Mouse (Mus musculus) liver, adult (tissue): ENCODE data around the gene Bcl11a.

Experiments used
- GATA4 ChIP-seq: IDR thresholded peaks from 2 replicates; pipeline ENCODE4 v1.6.1; 2014; ENCODE audit warnings: mild to moderate bottlenecking, low read length; ENCODE audit not compliant: insufficient replicate concordance

The Bcl11a gene

DNA sequence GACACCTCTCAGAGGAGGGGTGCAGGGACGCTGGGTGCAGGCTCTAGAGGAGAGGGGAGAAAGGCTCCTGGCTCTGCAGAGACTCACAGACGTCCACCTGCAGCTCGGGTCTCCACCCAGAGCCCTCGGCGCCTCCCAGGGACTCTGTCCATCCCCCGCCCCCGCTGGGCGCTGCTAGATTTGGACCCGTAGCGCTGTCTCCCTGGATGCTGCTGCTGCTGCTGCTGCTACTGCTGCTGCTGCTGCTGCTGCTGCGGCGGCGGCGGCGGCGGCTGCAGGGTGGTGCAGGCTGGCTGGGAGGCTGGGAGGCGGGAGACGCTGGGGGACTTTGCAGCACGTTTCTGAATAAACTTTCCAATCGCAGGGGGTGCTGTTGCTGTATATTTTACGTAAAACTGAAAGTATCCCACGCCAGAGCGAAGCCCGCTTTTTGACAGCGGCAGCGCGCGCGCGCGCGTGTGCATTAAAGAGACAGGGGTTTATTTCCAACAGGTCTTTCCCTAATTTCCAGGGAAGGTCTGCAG is 1.7 kb upstream of the Bcl11a start:
- TF ChIP-seq GATA4 = no peak

DNA sequence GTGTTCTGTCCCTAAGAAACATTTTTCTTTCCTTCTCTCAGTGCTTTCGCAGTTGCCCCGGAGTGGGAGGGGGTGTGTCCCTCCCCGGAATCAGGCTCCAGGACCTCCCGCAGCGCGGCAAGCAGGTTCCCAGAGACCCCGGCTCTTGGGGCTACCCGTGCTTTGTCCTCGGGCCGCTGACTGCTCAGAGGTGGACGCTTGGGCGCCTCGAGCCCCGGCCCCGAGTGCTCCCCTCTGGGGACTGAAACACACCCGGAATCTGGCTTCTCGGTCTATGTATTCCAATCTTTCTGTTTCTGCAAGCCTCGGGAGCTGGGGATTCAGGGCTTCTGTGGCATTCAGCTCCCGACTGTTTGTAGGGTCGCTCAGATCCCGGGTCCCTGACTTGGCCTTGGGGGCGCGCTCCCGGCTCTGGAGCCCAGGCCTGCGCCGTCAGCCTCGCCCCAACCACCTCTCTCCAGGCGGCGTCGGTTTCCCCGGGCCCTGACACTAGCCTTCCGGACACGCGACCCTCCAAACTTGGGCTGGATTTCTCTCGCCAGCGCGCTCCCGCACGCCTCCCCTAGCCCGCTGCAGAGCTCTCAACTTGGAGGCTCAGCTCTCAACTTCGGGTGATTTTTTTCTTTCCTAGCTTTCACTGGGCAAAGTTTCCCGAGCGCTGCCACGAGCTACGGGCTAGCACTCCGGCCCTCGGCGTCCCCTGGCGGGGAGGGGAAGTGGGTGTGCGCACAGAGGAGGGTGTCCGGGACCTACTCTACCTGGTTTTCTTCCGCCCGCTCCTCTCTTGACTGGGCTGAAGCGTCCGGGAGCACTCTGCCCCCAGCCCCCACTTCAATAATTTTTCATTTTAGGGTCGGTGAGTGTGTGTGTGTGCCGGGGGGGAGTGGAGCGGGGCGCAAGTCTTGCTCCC is 780 bp upstream of the Bcl11a start:
- no peak for TF ChIP-seq GATA4

DNA sequence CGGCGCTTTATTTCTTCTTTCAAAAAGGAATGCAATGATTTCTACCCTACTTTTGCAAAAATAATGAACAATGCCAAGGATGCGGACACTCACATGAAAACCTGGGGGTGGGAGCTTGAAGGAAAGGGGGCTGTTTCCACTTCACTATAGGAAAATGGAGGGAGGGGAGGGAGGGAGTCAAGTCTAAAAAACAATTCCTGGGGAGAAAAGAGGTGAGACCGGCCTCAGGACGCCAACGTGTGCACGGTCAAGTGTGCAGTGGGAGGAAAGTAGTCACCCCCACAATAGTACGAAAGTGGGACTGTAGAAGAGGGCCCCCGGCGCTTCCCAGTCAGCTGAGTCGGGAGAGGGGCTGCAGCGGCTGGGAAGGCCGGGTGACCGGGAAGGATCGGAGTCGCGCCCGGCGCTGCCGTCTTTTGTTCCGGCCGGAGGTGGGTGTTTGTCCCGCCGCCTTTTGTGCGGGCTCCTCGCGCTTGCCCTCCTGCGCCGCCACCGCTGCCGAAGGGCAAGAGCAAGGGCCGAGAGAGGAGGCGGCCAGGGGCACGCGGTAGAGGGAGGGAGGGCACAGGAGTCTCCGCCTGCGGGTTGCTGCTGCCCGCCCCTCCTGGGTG is 955 bp downstream of the Bcl11a start:
- TF ChIP-seq GATA4 = no peak

DNA sequence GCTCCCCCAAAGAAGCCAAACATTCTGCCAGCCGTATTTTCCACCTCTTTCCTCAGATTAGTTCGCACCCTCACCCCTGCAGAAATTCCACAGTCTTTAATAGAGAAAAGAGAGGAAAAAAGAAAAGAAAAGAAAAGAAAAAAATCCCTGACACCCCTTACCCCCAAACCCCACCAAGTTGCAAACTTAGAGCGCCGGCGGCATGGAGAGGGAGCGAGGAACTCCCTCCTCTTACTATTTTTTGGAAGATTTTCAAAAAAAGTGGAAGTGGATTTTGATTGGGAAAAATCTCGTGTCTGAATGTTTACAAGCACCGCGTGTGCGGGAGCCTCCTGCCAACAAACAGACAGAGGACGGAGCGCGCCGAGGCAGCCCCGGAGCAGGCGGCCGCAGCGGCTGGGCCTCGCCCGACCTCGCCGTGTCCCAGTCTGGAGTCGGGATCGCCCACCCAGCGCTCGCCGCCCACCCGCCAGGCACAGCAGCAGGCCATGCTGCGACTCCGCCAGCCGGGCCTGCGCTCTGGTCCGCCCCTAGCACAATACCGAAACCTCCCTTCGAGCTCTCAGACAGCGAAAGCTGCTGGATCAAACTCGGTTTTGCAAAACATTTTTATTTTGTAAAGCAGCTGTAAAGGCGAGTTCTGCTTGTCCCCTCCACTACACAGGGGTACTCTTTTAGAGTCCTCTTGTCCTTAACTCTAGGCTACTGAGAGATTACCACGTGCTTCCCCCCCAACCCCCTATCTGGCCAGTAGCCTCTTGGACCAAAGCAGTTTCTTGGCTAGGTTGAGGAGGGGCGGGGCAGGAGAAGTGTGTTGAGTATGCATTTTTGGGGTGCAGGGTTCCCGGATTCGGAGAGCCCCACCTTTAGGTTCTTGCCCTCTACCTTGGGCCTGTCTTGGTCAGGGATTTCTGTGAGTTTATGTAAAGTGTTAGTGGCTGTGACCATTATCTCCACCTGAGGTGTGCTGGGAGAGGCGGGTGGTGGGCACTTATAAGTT is 1.8 kb downstream of the Bcl11a start:
- no peak for TF ChIP-seq GATA4

DNA sequence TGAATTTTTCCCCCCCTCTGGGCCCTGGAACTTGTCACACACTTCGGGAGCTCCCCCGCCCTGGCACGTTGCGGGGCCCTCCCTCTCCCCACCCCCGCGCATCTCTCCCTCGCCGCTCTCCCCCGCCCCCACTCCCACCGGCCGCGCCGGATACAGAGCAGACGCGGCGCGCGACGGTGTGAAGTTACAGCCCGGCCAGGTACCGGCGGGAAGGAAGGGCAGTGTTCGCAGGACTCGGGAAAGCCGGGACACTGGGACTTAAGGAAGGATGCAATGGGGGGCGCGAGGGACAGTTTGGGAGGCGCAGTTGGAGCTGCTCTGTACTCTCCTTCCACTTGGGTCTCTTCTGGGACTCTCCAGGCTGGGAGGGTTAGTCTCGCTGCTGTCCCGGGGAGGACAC is 2.7 kb downstream of the Bcl11a start:
- no peak for TF ChIP-seq GATA4

DNA sequence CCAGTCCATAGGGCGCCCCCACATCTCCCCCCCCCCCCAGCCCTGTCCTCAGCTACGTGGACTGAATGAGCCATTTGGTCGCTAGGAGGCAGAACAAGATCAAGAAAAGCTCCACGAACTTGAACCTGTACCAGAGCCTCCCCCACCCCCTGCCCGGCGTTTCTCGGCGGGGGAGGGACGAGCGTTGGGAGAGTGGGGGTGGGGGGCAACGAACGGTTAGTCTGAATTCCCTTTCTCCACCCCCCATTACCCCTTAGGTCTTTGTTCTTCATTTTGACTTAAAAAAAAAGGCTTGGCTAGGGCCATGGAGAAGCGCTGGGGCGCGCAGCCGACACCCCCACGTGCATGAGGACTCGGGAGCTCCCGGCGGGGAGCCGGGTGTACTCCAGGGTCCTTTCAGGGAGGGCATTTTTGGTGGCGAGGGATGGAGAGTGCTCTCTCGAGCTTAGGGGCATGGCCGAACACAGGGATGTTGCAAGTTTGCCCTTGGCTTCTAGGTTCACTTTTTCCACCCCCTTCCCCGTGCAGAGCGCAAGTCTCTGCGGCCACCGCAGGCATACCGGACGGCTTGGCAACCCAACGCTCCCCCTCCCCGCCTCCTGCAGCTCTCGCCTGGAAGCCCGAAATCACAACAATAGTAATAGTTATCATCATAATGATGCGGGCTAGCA is 3.3 kb downstream of the Bcl11a start:
- TF ChIP-seq GATA4 = no peak

DNA sequence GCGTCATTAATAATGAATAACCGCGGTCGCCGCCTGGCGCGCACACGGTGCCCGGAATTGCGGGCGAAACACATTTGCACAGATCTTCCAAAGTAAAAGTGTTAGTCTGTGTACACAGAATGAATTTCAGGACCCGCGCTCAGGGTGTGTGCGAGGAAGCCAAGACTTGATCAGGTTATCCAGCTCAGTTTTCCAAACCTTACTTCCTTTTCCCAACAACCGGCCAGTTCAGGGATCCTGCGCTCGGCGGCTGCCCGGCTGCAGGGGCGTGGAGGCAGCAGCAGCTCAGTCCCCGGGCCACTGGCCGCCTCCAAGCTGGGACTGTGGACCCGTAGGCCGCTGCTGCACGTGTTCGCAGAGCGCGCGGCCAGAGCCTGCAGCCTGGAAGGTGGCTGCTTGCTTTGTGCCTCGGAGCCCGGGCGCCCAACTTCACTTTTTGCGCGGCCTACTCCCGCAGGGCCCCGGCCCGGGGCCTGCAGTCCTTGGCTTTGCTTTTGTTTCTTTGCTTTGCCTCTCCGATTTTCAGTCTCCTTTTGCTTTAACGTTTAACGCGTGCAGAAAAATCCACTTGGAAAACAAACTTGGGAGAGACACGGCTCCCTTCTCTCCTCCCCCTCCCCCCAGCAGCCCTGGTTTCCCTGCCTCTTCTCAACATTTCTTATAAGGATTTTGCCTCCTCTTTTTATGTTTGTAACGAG is 4.0 kb downstream of the Bcl11a start:
- no peak for TF ChIP-seq GATA4

DNA sequence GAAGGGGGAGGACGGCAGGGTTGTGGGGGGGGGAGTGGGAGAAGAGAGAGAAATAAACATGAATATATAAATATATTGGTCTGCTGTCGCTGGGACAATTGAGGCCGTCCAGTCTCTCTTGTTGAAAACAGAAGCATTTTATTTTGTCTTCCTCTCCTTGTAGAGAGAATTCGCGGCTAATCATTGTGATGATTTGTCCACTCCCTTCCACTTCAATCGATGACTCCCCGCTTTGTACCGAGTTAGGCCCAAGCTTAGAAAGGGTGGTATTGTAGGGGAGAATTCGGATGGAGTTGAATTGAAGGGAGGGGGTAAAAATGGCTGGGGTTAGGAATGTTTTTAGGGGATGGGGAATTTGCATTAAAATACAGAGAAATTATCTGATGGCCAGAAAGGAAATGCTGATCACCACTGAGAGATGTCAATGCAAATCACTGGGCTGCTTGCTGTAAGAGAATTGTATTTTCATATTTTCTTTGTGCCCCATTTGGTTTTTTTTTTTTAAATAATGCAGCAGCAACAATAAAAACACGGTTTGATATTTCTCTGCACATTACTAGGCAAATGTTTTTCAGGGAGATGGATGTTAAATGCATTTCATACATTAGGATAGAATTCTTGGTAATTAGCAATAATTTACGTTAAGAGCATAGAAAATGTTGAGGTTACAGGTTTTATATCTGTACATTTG is 4.7 kb downstream of the Bcl11a start:
- no peak for TF ChIP-seq GATA4

DNA sequence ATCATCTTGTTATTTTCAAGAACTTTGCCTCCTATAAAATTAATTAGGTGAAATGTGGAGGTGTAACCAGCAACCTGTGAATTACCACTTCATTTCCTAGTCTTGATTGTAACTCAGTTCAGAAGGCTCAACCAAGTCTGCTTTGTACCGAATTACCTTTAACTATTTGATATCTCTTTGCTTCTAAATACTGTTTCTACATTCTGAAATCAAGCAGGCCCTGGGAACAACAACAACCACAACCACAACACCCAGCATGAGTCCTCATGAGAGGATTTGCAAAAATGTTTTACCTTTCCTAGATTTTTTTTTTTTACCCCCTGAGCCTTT is 5.2 kb downstream of the Bcl11a start:
- TF ChIP-seq GATA4 = no peak

DNA sequence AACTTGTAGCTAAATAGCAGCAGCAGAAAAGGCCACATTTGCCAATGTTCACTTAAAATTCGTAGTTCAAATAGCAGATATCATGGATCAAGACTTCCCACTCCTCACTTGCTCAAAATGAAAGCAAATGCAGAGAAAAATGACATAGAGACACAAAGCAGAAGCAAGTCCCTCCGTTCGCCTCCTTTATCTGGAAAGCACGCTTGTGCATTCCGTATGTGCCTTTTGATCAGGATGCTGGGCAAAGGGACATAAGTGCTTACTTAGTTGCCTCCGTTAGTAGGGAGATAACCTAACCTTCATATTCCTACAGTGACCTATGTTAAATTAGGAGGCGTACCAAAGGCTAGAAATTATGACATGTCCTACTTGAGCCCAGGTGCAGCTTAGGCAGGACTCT is 5.6 kb downstream of the Bcl11a start:
- TF ChIP-seq GATA4 = no peak

DNA sequence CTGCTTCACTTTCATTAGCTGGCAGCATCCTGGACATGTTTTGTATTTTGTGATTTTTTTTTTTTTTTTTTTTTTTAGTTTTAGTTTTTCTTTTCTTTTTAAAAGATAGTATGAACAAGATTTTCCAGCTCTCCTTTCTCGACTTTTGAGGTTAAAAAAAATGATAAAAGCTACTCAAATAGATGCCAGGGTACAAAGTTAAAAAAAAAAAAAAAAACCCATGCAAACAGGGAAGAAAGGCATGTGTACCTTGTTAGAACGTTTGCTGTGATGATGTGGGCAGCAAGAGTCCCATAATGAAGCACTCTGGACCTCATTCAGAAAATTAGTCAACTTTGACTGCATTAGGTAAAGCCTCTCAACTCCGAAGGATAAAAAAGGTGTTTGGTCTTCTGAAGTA is 6.2 kb downstream of the Bcl11a start:
- TF ChIP-seq GATA4 = no peak

DNA sequence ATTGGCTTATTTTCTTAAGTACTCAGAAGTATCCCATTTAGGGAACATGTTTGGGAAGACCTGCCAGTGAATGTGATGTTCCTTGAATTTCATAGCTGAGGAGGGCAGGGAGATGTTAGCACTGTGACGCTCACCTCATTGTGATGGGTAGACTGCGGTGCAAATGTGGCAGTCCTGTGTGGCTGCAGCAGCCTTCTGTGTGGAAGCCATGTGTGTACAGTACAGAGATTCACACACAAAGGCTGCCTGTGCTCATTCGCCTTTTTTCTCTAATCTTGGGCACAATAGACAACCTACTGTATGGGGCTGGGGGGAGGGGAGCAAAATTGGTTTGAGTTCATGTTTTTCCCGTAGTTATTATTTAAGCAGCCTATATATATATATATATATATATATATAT is 6.7 kb downstream of the Bcl11a start:
- TF ChIP-seq GATA4 = no peak

DNA sequence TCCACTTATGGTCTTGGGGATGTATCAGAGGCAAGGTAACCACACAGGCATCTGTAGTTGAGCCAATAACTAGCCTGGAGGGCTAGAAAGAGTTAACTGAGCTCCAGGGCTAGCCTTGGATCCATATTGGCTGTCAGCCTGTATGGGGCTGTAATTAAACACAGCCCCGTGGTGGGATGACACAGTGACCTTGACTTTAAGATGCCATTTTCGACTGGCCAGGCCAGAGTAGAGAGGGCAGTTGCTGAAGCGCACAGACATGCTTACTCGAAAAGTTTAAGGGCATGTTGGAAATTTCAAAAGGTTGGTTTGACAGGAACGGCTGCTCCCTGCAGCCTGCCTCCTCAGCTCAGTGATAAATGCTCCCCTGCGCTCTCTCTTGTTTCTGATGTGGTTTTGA is 8.1 kb downstream of the Bcl11a start:
- TF ChIP-seq GATA4 = no peak

DNA sequence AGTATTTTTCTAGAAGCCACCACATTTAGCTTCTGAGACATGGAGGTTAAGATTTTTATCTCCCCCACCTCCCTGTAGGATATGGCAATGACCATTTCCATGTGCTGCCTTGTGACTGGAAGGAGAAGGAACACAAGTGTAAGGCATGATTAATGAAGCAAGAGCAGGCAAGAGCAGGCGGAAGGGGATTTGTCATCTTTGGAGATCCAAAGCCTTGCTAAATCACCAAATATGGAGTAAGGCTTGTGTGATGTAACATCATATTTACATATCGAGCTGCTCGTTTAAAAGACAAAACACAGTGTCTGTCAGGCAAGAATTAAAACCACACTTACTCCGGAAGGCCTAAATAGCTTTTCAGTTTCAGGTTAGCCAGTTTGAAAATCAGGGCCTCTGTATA is 9.2 kb downstream of the Bcl11a start:
- no peak for TF ChIP-seq GATA4
